Mouse (Mus musculus) urinary bladder, adult 2 months (tissue): ENCODE results near the gene Trim17. TPM values are rescaled to one million over a fixed set of nuclear protein-coding genes. Genes with fewer than 3 reads are reported as not detected.

Experiments
- DNase-seq: peaks from one replicate; pipeline ENCODE4 v3.0.0; 2022; ENCODE audit warnings: low spot score
- polyA plus RNA-seq: library from polyadenylated mRNA; depleted of rRNA; stranded (reverse); fragments of >200 nt; gene quantifications from 2 replicates; pipeline ENCODE4 v1.2.3, GENCODE M21; 2012

Trim17 gene
- polyA plus RNA-seq, 1 experiment = 0.23 TPM

- no peak for DNase-seq
Measured at GRCm38 (mm10) chr11:58969027-58969426, 14.5 kb downstream of the Trim17 start.

GRCm38 (mm10) chr11:58969659-58970058, 15.2 kb downstream of the Trim17 start:
- no peak for DNase-seq

DNA sequence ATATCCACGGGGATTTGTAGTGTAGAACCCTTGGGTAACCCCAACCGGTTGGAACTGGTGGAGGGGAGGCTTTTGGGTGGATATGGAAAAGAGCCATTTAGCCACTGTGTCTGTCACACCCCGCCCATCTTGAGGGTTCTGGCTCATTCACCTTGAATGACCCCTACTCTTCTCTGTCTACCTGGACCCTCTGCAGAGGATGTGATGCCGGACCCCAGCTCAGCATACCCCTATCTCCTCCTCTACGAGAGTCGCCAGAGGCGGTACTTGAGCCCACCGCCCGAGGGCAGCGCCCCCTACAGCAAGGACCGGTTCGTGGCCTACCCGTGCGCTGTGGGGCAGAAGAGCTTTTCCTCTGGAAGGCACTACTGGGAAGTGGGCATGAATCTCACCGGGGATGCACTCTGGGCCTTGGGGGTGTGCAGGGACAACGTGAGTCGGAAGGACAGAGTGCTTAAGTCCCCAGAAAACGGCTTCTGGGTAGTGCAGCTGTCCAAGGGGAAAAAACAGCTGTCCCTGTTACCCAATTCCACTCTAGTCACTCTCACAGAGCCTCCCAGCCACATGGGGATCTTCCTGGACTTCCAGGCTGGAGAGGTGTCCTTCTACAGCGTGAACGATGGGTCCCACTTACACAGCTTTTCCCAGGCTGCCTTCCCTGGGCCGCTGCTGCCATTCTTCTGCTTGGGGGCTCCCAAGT, 16.5 kb downstream of the Trim17 start:
- DNase-seq = peak; percentile 15

GRCm38 (mm10) chr11:58971796-58972195, 17.3 kb downstream of the Trim17 start:
- DNase-seq = peak; percentile 13

- DNase-seq = no peak
Measured at GRCm38 (mm10) chr11:58974414-58974813, 19.9 kb downstream of the Trim17 start.

DNA sequence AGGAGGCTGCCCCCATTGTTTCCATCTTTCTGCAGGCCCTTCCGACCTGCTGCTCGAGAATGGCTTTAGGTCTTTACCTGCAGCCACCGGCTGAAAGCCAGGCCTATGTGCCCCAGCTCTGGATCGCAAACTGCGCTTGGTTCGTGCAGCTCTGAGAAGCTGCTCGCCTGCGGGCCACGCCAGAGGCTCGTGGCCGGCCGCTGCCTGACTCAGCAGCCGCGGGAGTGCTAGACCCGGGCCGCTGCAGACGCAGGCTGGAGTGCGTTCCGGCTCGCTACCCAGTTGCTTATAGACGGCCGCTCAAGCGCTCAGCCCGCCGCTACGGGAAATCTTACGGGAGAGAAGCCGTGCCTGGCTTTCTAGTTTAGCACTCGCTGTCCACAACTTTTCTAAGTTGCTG, 22.7 kb downstream of the Trim17 start:
- DNase-seq = no peak

- DNase-seq = no peak
Measured at GRCm38 (mm10) chr11:58977607-58978026, 23.1 kb downstream of the Trim17 start.

GRCm38 (mm10) chr11:58978027-58978705, 23.7 kb downstream of the Trim17 start, which contains the start of gene Trim11:
Trim11 (plus strand) TSS chr11:58978093.
- peak; percentile 47 for DNase-seq

DNA sequence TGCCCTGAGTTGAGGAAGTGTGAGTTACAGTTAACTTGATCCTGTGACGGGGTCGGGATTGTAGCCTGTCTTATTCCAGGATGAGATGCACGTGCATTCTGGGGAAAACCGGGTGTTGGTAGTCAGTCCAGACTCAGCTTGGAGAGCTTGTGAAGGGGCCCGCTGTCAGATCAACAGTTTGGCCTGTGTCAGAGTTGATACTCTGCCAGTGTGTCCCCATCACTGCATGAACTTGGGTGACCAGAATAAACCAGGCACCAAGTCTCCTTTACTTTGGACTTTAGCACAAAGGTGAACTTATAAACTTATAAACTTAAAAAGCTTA, 24.2 kb downstream of the Trim17 start:
- no peak for DNase-seq

DNA sequence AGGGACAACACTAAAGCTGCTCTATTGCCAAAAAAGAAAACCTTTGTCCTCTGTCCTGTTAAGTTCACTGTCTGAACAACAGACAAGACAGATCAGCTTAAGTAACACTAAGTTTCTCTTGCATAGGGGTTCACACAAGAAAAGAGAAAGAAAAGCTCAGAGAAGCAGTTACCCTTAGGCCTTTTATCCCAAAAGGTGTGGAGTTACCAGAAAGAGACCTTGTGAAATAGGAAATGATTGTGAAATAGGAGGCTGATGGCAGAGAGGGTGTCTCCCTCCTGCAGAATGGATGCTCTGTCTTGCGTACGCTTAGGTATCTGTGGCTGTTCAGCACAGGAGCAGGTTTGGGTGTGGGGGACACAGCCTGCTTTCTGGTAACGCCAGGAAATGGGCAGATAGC, 24.7 kb downstream of the Trim17 start:
- DNase-seq = no peak

DNA sequence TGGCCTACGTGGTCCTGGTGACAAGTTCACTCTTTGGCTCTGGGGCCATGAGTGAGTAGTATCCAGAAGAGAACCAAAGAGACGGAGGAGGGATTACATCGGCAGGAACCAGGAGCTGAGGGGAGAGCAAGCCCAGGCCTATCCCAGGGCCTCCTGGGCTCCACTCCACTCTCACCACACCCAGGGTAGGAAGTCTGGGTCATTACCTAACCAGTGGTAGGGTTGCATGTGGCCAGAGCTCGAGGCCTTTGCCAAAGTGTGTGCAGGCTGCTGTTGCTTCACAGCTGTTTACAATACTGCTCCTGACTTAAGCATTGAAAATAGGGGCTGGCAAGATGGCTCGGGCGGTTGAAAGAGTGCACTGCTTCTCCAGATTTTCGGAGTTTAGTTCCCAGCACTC, 25.2 kb downstream of the Trim17 start:
- no peak for DNase-seq

GRCm38 (mm10) chr11:58980381-58980990, 26.0 kb downstream of the Trim17 start:
- DNase-seq = no peak

- DNase-seq = no peak
Measured at GRCm38 (mm10) chr11:58981541-58982447, 27.3 kb downstream of the Trim17 start.

DNA sequence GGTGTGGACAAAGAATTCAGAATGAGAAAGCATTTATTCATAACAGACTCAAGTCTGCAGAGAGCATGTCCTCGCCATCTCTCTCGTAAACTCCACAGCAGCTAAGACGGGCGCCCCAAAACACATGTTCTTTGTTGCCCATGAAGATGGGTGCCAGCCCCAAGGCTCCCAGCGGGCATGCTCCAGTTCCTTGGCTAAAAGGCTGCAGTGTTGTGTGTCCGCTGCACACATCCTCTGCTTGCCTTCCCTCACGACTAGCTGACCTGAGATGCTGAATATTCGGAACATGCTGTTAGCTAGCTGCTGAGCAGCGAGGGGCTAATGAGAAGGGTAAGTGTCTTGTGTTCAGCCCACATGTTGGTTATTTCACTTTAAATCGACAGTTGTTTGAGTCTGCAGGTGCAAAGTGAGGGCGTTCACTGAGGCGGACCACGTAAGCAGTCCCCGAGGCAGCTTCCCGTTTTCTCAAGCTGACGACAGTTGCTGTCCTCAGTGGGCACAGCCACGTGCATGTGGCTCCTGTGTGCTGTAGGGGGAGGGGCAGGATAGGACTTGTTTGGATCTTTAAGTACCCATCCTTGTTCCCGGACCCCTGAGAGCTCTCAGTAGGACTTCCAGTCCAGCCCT, 28.1 kb downstream of the Trim17 start:
- no peak for DNase-seq

GRCm38 (mm10) chr11:58983691-58984341, 29.3 kb downstream of the Trim17 start:
- DNase-seq = no peak

DNA sequence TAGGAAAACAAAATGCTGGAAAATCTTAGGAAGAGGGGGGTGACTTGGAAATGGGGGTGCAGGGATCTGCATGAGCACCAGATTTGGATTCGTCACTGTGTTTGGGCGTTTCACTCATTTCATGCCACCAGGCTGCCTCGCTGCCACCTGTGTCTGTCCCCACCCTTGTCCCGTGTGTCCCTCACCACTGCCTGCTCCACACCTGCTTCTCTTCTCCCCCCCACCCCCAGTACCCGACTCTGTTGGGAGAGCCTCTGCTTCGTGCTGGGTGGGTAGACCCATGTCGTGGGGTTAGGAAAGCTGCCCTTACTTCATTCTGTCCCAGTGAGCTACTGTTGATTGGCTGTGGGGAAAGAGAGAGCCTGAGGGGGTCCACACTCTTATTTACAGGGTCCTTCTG, 30.2 kb downstream of the Trim17 start:
- DNase-seq = no peak

GRCm38 (mm10) chr11:58985299-58985917, 30.9 kb downstream of the Trim17 start:
- DNase-seq = no peak

DNA sequence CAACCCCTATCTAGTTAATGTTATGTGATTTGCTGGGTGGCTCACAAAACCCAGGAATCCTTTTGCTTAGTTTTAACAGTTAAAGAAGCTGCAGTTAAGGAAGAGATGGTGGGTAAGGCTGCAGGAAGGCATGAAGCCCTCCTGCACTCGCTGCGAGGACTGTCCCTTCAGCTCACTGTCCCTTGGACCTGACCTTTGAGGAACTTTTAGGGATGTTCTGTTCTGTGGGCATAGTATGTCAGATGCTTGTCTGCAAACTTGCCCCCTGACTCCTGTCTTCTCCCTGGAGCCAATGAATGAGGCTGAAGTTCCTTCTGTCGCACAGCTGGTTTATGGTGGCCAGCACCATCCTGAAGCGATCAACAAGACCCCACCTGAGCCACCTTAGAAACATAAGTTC, 34.7 kb downstream of the Trim17 start:
- DNase-seq = no peak

GRCm38 (mm10) chr11:58990141-58990540, 35.7 kb downstream of the Trim17 start:
- no peak for DNase-seq

DNA sequence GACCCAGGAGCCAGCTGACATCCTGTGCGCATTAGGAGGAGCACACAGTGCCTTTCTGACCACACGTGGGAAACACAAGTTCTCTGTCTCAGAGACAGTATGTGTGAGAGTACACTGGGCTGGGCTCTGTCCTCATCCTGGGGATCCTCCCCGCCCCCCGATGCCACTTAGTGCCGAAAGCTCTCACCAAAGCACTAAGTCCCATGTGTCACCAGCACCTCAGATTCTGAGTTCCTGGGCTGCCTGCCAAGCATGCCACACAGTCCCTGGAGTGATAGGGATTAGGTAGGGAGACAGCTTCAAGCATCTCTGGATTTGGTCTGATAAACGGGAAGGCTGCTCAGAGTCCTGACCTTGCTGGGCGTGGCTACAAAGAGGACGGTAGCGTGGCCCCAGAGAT, 36.3 kb downstream of the Trim17 start:
- DNase-seq = no peak

DNA sequence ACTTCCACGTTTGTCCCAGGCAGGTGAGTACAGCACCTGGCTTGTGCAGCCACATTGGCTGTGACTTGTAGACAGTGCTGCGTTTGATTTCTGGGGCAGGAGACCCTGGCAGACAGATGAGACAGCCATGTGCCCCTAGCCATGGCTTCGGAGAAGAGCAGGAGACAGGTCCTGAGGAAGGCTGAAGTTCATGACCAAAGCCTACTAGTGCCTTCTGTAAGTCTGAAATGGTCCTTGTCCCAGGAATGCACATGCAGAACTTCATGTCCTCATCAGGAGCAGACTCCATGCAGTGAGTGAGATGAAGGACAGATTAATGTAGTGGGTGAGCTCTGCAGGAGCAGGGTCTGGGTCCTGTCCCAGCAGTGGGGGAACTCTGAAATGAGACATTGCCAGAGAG, 37.4 kb downstream of the Trim17 start:
- DNase-seq = no peak
